Mouse (Mus musculus) embryonic facial prominence, embryonic 13.5 days (tissue): ENCODE data around the gene AI182371. TPM values are rescaled to one million over a fixed set of nuclear protein-coding genes. Genes with fewer than 3 reads are reported as not detected.

Experiments used
- ATAC-seq: fragments of 200-750 bp; cut with Nextera tagmentation; 2 replicates; pipeline ENCODE4 v1.8.0; 2017; ENCODE audit warnings: low read depth; ENCODE audit not compliant: insufficient number of reproducible peaks, insufficient read depth, low FRiP score, low TSS enrichment
- H3K27ac ChIP-seq: fragments of 300-500 bp; sonication (generic); 2 replicates; pipeline ENCODE4 v1.5.1; 2015; ENCODE audit warnings: moderate library complexity, mild to moderate bottlenecking, inconsistent platforms
- H3K27me3 ChIP-seq: fragments of 300-500 bp; sonication (generic); 2 replicates; pipeline ENCODE4 v1.6.1; 2015; ENCODE audit warnings: mild to moderate bottlenecking, inconsistent platforms
- H3K36me3 ChIP-seq: fragments of 300-500 bp; sonication (generic); 2 replicates; pipeline ENCODE4 v1.6.1; 2015; ENCODE audit warnings: mild to moderate bottlenecking, inconsistent platforms
- H3K4me1 ChIP-seq: fragments of 300-500 bp; sonication (generic); 2 replicates; pipeline ENCODE4 v1.6.1; 2015; ENCODE audit warnings: inconsistent platforms
- H3K4me2 ChIP-seq: fragments of 300-500 bp; sonication (generic); 2 replicates; pipeline ENCODE4 v1.6.1; 2015; ENCODE audit warnings: moderate library complexity, mild to moderate bottlenecking, inconsistent platforms
- H3K4me3 ChIP-seq: fragments of 300-500 bp; sonication (generic); 2 replicates; pipeline ENCODE4 v1.5.1; 2015; ENCODE audit warnings: mild to moderate bottlenecking, inconsistent platforms
- H3K9ac ChIP-seq: fragments of 300-500 bp; sonication (generic); 2 replicates; pipeline ENCODE4 v1.6.1; 2015; ENCODE audit warnings: mild to moderate bottlenecking, inconsistent platforms
- H3K9me3 ChIP-seq: fragments of 300-500 bp; sonication (generic); 2 replicates; pipeline ENCODE4 v1.6.1; 2016; ENCODE audit warnings: inconsistent platforms
- WGBS: fragments of 180-500 bp; shearing (Covaris S2); methylation state at CpG from one replicate; pipeline ENCODE4 v1.1.7; 2015; ENCODE audit warnings: mixed read lengths; 5-methylcytosine and 5-hydroxymethylcytosine counted together
- polyA plus RNA-seq: library from polyadenylated mRNA; unstranded; fragments of >200 nt; fragmentation: Nextera tagmentation; extraction: Ambion mirVana; gene quantifications from 2 replicates; pipeline ENCODE4 v1.2.1, GENCODE M21; 2015

Gene AI182371
- 0.30 and 0.61 TPM in 2 replicates for polyA plus RNA-seq

GRCm38 (mm10) chr2:35101443-35101842 is at the start of gene AI182371:
TSS of gene AI182371 (minus strand) at chr2:35101543.
- H3K9me3 ChIP-seq: no peaks in the 10 kb centered on the region
- no peak for ATAC-seq
- no peak within 1 kb of the TSS for H3K27ac ChIP-seq
- H3K4me1 ChIP-seq: no peaks in the 10 kb centered on the region
- WGBS: 79% methylated on average over 3 of the region's 3 CpGs
- H3K27me3 ChIP-seq: no peaks in the 10 kb centered on the region
- no peak within 1 kb of the TSS for H3K4me3 ChIP-seq
- H3K36me3 ChIP-seq: no peaks in the 10 kb centered on the region
- H3K4me2 ChIP-seq: no peak within 1 kb of the TSS
- H3K9ac ChIP-seq: no peak within 1 kb of the TSS

- no peak overlapping the region for H3K4me3 ChIP-seq
- no peak overlapping the region for H3K4me2 ChIP-seq
- no peaks in the 10 kb centered on the region for H3K4me1 ChIP-seq
- H3K9me3 ChIP-seq: no peaks in the 10 kb centered on the region
- peaks cover 96% of the 10 kb centered on the region for H3K36me3 ChIP-seq
- no peaks in the 10 kb centered on the region for H3K27me3 ChIP-seq
- no peak overlapping the region for H3K27ac ChIP-seq
- ATAC-seq: no peak
- H3K9ac ChIP-seq: no peak overlapping the region
- 93% methylated on average over 10 of the region's 10 CpGs for WGBS
These were observed 47.5 kb upstream of the AI182371 start for GRCm38 (mm10) chr2:35148806-35149205.

- peaks cover 91% of the 10 kb centered on the region for H3K36me3 ChIP-seq
- no peaks in the 10 kb centered on the region for H3K27me3 ChIP-seq
- no peak overlapping the region for H3K27ac ChIP-seq
- ATAC-seq: no peak
- H3K4me3 ChIP-seq: no peak overlapping the region
- H3K4me1 ChIP-seq: no peaks in the 10 kb centered on the region
- 95% methylated on average over 3 of the region's 3 CpGs for WGBS
- no peaks in the 10 kb centered on the region for H3K9me3 ChIP-seq
- H3K4me2 ChIP-seq: no peak overlapping the region
- no peak overlapping the region for H3K9ac ChIP-seq
These were observed 40.3 kb upstream of the AI182371 start for GRCm38 (mm10) chr2:35141673-35142072.

- Histone ChIP-seq H3K4me2 (no peak overlapping the region), H3K4me1 (no peaks in the 10 kb centered on the region), H3K27ac (no peak overlapping the region), H3K9me3 (no peaks in the 10 kb centered on the region), H3K36me3 (peaks cover 74% of the 10 kb centered on the region), H3K4me3 (no peak overlapping the region), H3K27me3 (no peaks in the 10 kb centered on the region), H3K9ac (no peak overlapping the region)
- WGBS: 98% methylated on average over 1 of the region's 1 CpGs
- no peak for ATAC-seq
These were observed 37.2 kb upstream of the AI182371 start for GRCm38 (mm10) chr2:35138576-35138975.

GRCm38 (mm10) chr2:35133891-35134290 is 32.5 kb upstream of the AI182371 start:
- ATAC-seq: no peak
- no peak overlapping the region for H3K9ac ChIP-seq
- H3K4me1 ChIP-seq: peaks cover 6% of the 10 kb centered on the region
- peaks cover 35% of the 10 kb centered on the region for H3K36me3 ChIP-seq
- 62% methylated on average over 5 of the region's 5 CpGs for WGBS
- no peak overlapping the region for H3K4me2 ChIP-seq
- no peaks in the 10 kb centered on the region for H3K9me3 ChIP-seq
- no peak overlapping the region for H3K27ac ChIP-seq
- H3K27me3 ChIP-seq: no peaks in the 10 kb centered on the region
- H3K4me3 ChIP-seq: no peak overlapping the region

GRCm38 (mm10) chr2:35132662-35133055 is 31.3 kb upstream of the AI182371 start:
- Histone ChIP-seq H3K4me1 (peaks cover 6% of the 10 kb centered on the region), H3K36me3 (peaks cover 29% of the 10 kb centered on the region), H3K9me3 (no peaks in the 10 kb centered on the region), H3K27ac (peak overlapping the region; percentile 92), H3K9ac (peak overlapping the region; percentile 68), H3K4me3 (peak overlapping the region; percentile 53), H3K27me3 (no peaks in the 10 kb centered on the region), H3K4me2 (peak overlapping the region; percentile 66)
- ATAC-seq: no peak; the same call in 1 of the 2 replicates
- WGBS: 10% methylated on average over 5 of the region's 5 CpGs

GRCm38 (mm10) chr2:35131991-35132661 is 30.8 kb upstream of the AI182371 start:
- H3K9me3 ChIP-seq: no peaks in the 10 kb centered on the region
- H3K4me2 ChIP-seq: peak overlapping the region; percentile 66
- H3K4me3 ChIP-seq: peak overlapping the region; percentile 53
- H3K36me3 ChIP-seq: peaks cover 29% of the 10 kb centered on the region
- peak overlapping the region; percentile 68 for H3K9ac ChIP-seq
- under 1% methylated on average over 21 of the region's 21 CpGs for WGBS
- peak overlapping the region; percentile 92 for H3K27ac ChIP-seq
- H3K27me3 ChIP-seq: no peaks in the 10 kb centered on the region
- H3K4me1 ChIP-seq: peaks cover 6% of the 10 kb centered on the region
- ATAC-seq: peak; percentile 96

GRCm38 (mm10) chr2:35131491-35131890 is 30.1 kb upstream of the AI182371 start:
- Histone ChIP-seq H3K4me3 (peak overlapping the region; percentile 53), H3K9ac (peak overlapping the region; percentile 41; the same call in 1 of the 2 replicates), H3K27ac (peak overlapping the region; percentile 92), H3K4me2 (peak overlapping the region; percentile 66), H3K9me3 (no peaks in the 10 kb centered on the region), H3K27me3 (no peaks in the 10 kb centered on the region), H3K36me3 (peaks cover 26% of the 10 kb centered on the region), H3K4me1 (peaks cover 6% of the 10 kb centered on the region)
- ATAC-seq: no peak

GRCm38 (mm10) chr2:35124716-35125115 is 23.4 kb upstream of the AI182371 start:
- Histone ChIP-seq H3K27ac (no peak overlapping the region), H3K9ac (no peak overlapping the region), H3K36me3 (peaks cover 31% of the 10 kb centered on the region), H3K4me3 (no peak overlapping the region), H3K4me1 (no peaks in the 10 kb centered on the region), H3K4me2 (no peak overlapping the region), H3K9me3 (no peaks in the 10 kb centered on the region), H3K27me3 (no peaks in the 10 kb centered on the region)
- ATAC-seq: no peak
- 73% methylated on average over 7 of the region's 7 CpGs for WGBS

- no peaks in the 10 kb centered on the region for H3K4me1 ChIP-seq
- H3K27me3 ChIP-seq: no peaks in the 10 kb centered on the region
- no peak overlapping the region for H3K4me3 ChIP-seq
- ATAC-seq: no peak
- 82% methylated on average over 2 of the region's 2 CpGs for WGBS
- H3K27ac ChIP-seq: no peak overlapping the region
- H3K36me3 ChIP-seq: 0 out of 2 replicates have a peak, but pooled peaks cover 8% of the 10 kb centered on the region
- H3K9ac ChIP-seq: no peak overlapping the region
- no peaks in the 10 kb centered on the region for H3K9me3 ChIP-seq
- H3K4me2 ChIP-seq: peak overlapping the region; percentile 71
These were observed 9.2 kb upstream of the AI182371 start for GRCm38 (mm10) chr2:35110521-35110920.

- 0 out of 2 replicates have a peak, but pooled peaks cover 2% of the 10 kb centered on the region for H3K36me3 ChIP-seq
- H3K4me1 ChIP-seq: no peaks in the 10 kb centered on the region
- H3K27me3 ChIP-seq: no peaks in the 10 kb centered on the region
- WGBS: 2% methylated on average over 13 of the region's 13 CpGs
- H3K9ac ChIP-seq: peak overlapping the region; percentile 78
- no peak for ATAC-seq
- H3K4me3 ChIP-seq: peak overlapping the region; percentile 84
- no peaks in the 10 kb centered on the region for H3K9me3 ChIP-seq
- H3K27ac ChIP-seq: peak overlapping the region; percentile 85
- H3K4me2 ChIP-seq: peak overlapping the region; percentile 71
These were observed 8.6 kb upstream of the AI182371 start for GRCm38 (mm10) chr2:35109924-35110304.

- H3K27ac ChIP-seq: peak within 1 kb of the TSS; percentile 85
- no peaks in the 10 kb centered on the region for H3K9me3 ChIP-seq
- no peaks in the 10 kb centered on the region for H3K4me1 ChIP-seq
- H3K4me3 ChIP-seq: peak within 1 kb of the TSS; percentile 84
- ATAC-seq: peak; percentile 95
- 0 out of 2 replicates have a peak, but pooled peaks cover 2% of the 10 kb centered on the region for H3K36me3 ChIP-seq
- H3K27me3 ChIP-seq: no peaks in the 10 kb centered on the region
- under 1% methylated on average over 61 of the region's 62 CpGs for WGBS
- peak within 1 kb of the TSS; percentile 78 for H3K9ac ChIP-seq
- H3K4me2 ChIP-seq: peak within 1 kb of the TSS; percentile 71
These were observed 8.0 kb upstream of the AI182371 start, which contains the start of gene Cntrl for GRCm38 (mm10) chr2:35109141-35109923. TSS of gene Cntrl (plus strand) at chr2:35109492.
